Mouse (Mus musculus): ENCODE measurements at regions not wholly inside any gene's neighbourhood (a gene's known extent, or its start where the extent isn't known, plus 50 kb on each side); places are given as distances from the start of the nearest gene placed in this dataset.

- no peak for TF ChIP-seq POLR2A (IDR thresholded peaks at IDR 0.05; ENCODE audit: control insufficient read depth in 1 of 2, insufficient read depth in 1 of 2, low read depth in 1 of 2, low read length in 2 of 2, poor library complexity in 1 of 2)
- no peak for TF ChIP-seq KAT2A (conservative IDR thresholded peaks at IDR 0.05; ENCODE audit: low read depth, low read length)
- no peak for TF ChIP-seq EP300 (IDR thresholded peaks at IDR 0.05; ENCODE audit: low read depth in 1 of 2, low read length in 2 of 2)
- no peak for TF ChIP-seq E2F4 (IDR thresholded peaks at IDR 0.05; ENCODE audit: borderline replicate concordance, low read depth, low read length)
These were observed 689.4 kb downstream of the Egfem1 start for GRCm38 (mm10) chr3:29771194-29771593.
